Mouse (Mus musculus): Measurements from ENCODE around the gene Klhdc4. TPM values are rescaled to one million over a fixed set of nuclear protein-coding genes. Genes with fewer than 3 reads are reported as not detected.

Klhdc4 gene
- polyA plus RNA-seq, 1 experiment from 2014 or later: 45.9 TPM

DNA sequence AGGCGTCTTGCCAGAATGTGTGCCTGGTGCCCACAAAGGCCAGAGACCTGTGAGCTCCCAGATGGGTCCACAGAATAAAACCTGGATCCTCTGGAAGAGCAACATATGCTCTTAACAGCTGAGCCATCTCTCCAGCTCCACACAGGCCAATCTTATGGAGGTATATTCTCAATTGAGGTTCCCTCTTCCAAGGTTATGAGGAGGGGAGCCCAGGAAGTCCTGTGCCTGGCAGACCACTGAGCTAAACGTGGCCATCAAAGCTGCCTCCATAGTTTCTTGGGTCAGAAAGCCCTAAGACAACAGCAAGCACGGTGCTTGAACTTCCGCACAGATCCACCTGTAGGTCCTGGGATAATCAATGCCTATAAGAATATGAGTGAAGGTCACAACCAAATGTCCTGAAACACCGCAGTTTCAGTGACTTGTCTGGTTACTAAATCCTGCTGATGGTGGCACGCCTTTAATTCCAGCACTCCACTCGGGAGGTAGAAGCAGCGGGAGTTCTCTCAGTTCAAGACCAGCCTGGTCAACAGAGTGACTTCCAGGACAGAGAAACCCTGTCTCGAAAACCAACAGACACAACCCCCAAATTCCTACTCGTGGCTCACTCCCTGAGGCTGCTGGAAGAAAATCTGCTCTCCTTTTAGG is 869 bp downstream of the Klhdc4 start:
- H3K27ac ChIP-seq (ENCODE audit: low read depth, low read length): no peak overlapping the region
- ATAC-seq (ENCODE audit: low FRiP score): no peak
- peak overlapping the region; percentile 52 for H3K4me2 ChIP-seq (replicated peaks; ENCODE audit: low read depth, low read length)
- 34% methylated on average over 10 of the region's 10 CpGs for WGBS
- peak overlapping the region; percentile 82 for H3K4me3 ChIP-seq (ENCODE audit: low read depth, low read length)
- no peak for DNase-seq (ENCODE audit: low spot score)
- H3K4me1 ChIP-seq (replicated peaks; ENCODE audit: control insufficient read depth, insufficient read depth, low read length): peaks cover 5% of the 10 kb centered on the region; the same call in 1 of the 2 replicates
- H3K9me3 ChIP-seq (ENCODE audit: control insufficient read depth, low read length): no peaks in the 10 kb centered on the region
- no peaks in the 10 kb centered on the region for H3K27me3 ChIP-seq (ENCODE audit: control insufficient read depth, insufficient read depth, low read length)
- H3K36me3 ChIP-seq (ENCODE audit: control insufficient read depth, insufficient read depth, low read length): no peaks in the 10 kb centered on the region
- H3K9ac ChIP-seq (ENCODE audit: low read depth, low read length): peak overlapping the region; percentile 87

DNA sequence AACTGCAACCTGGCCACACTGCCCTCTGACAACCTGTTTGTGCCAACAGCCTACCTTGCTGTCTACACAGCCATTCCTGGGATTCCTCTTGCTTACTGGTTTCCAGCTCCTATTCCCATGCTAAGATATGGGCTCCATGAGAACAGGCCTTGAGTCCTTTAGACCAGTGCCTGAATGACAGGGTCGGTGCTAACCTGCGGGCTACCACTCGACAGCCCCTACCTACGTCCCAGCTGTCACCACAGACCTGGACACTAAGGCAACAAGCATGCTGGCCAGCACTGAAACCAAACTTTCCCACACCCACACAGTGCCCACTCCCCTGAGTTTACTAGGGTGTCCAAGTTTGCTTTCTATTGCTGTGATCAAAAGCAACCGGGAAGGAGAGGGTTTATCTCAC is 1.6 kb downstream of the Klhdc4 start:
- no peak for DNase-seq (ENCODE audit: low spot score)
- no peaks in the 10 kb centered on the region for H3K36me3 ChIP-seq (ENCODE audit: control insufficient read depth, insufficient read depth, low read length)
- no peak for ATAC-seq (ENCODE audit: low FRiP score)
- no peaks in the 10 kb centered on the region for H3K9me3 ChIP-seq (ENCODE audit: control insufficient read depth, low read length)
- no peak overlapping the region for H3K27ac ChIP-seq (ENCODE audit: low read depth, low read length)
- H3K9ac ChIP-seq (ENCODE audit: low read depth, low read length): no peak overlapping the region
- no peaks in the 10 kb centered on the region for H3K27me3 ChIP-seq (ENCODE audit: control insufficient read depth, insufficient read depth, low read length)
- 94% methylated on average over 5 of the region's 5 CpGs for WGBS
- no peak overlapping the region for H3K4me2 ChIP-seq (replicated peaks; ENCODE audit: low read depth, low read length)
- H3K4me1 ChIP-seq (replicated peaks; ENCODE audit: control insufficient read depth, insufficient read depth, low read length): peaks cover 5% of the 10 kb centered on the region; the same call in 1 of the 2 replicates
- H3K4me3 ChIP-seq (ENCODE audit: low read depth, low read length): no peak overlapping the region

- H3K4me2 ChIP-seq (replicated peaks; ENCODE audit: low read depth, low read length): no peak overlapping the region
- ATAC-seq (ENCODE audit: low FRiP score) (no peak), DNase-seq (ENCODE audit: low spot score) (no peak)
- H3K9me3 ChIP-seq (ENCODE audit: control insufficient read depth, low read length): no peaks in the 10 kb centered on the region
- H3K4me3 ChIP-seq (ENCODE audit: low read depth, low read length): no peak overlapping the region
- H3K27me3 ChIP-seq (ENCODE audit: control insufficient read depth, insufficient read depth, low read length): no peaks in the 10 kb centered on the region
- no peak overlapping the region for H3K9ac ChIP-seq (ENCODE audit: low read depth, low read length)
- 92% methylated on average over 7 of the region's 9 CpGs for WGBS
- H3K4me1 ChIP-seq (replicated peaks; ENCODE audit: control insufficient read depth, insufficient read depth, low read length): no peaks in the 10 kb centered on the region
- H3K27ac ChIP-seq (ENCODE audit: low read depth, low read length): no peak overlapping the region
- no peaks in the 10 kb centered on the region for H3K36me3 ChIP-seq (ENCODE audit: control insufficient read depth, insufficient read depth, low read length)
These were observed 7.6 kb downstream of the Klhdc4 start for GRCm38 (mm10) chr8:121821770-121822169.

DNA sequence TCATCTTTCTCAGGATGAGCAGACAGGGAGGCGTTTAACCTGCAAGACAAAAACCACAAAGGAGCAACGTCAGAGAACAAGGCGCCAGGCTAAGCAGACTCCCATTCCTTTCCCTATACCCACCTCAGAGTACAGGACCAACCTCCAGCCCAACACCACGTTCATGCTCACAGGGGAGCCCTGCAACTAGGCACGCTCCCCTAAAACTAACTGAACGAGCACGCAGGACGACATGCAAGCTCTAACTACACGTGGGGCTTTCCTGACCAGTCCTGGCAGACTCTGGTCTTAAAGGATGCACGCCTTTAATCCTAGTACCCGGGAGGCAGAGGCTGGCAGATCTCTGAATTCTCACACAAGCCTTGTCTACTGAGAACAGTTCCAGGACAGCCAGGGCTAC is 8.0 kb downstream of the Klhdc4 start:
- Histone ChIP-seq H3K27me3 (ENCODE audit: control insufficient read depth, insufficient read depth, low read length) (no peaks in the 10 kb centered on the region), H3K4me3 (ENCODE audit: low read depth, low read length) (no peak overlapping the region), H3K27ac (ENCODE audit: low read depth, low read length) (no peak overlapping the region), H3K4me1 (replicated peaks; ENCODE audit: control insufficient read depth, insufficient read depth, low read length) (no peaks in the 10 kb centered on the region), H3K4me2 (replicated peaks; ENCODE audit: low read depth, low read length) (no peak overlapping the region), H3K36me3 (ENCODE audit: control insufficient read depth, insufficient read depth, low read length) (no peaks in the 10 kb centered on the region), H3K9ac (ENCODE audit: low read depth, low read length) (no peak overlapping the region), H3K9me3 (ENCODE audit: control insufficient read depth, low read length) (no peaks in the 10 kb centered on the region)
- WGBS: 89% methylated on average over 11 of the region's 11 CpGs
- DNase-seq (ENCODE audit: low spot score) (no peak), ATAC-seq (ENCODE audit: low FRiP score) (no peak)

DNA sequence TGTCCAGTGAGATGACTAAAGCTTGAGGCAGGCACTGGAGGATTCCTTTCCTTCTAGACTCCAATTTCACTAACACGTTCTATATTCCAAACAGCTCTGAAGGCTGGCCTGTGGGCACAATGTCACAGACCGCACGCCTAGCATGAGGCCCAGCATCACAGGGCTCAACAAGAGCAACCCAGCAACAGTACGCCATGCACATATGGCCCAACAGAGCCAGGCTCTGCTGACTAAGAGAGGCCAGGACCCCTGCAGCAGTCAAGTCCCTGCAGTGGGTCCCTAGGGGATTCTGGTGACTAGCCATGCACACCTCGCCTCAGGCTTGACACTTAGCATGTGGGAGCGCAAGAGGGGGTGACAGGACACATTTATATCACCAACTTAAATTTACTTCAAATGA is 8.5 kb downstream of the Klhdc4 start:
- H3K4me3 ChIP-seq (ENCODE audit: low read depth, low read length): no peak overlapping the region
- DNase-seq (ENCODE audit: low spot score) (no peak), ATAC-seq (ENCODE audit: low FRiP score) (no peak)
- no peaks in the 10 kb centered on the region for H3K9me3 ChIP-seq (ENCODE audit: control insufficient read depth, low read length)
- H3K4me2 ChIP-seq (replicated peaks; ENCODE audit: low read depth, low read length): no peak overlapping the region
- H3K4me1 ChIP-seq (replicated peaks; ENCODE audit: control insufficient read depth, insufficient read depth, low read length): no peaks in the 10 kb centered on the region
- no peaks in the 10 kb centered on the region for H3K27me3 ChIP-seq (ENCODE audit: control insufficient read depth, insufficient read depth, low read length)
- 86% methylated on average over 6 of the region's 6 CpGs for WGBS
- H3K36me3 ChIP-seq (ENCODE audit: control insufficient read depth, insufficient read depth, low read length): no peaks in the 10 kb centered on the region
- H3K9ac ChIP-seq (ENCODE audit: low read depth, low read length): no peak overlapping the region
- no peak overlapping the region for H3K27ac ChIP-seq (ENCODE audit: low read depth, low read length)

- DNase-seq (ENCODE audit: low spot score) (no peak), ATAC-seq (ENCODE audit: low FRiP score) (no peak)
- Histone ChIP-seq H3K9ac (ENCODE audit: low read depth, low read length) (no peak overlapping the region), H3K9me3 (ENCODE audit: control insufficient read depth, low read length) (no peaks in the 10 kb centered on the region), H3K4me3 (ENCODE audit: low read depth, low read length) (no peak overlapping the region), H3K36me3 (ENCODE audit: control insufficient read depth, insufficient read depth, low read length) (no peaks in the 10 kb centered on the region), H3K4me1 (replicated peaks; ENCODE audit: control insufficient read depth, insufficient read depth, low read length) (no peaks in the 10 kb centered on the region), H3K27ac (ENCODE audit: low read depth, low read length) (no peak overlapping the region), H3K27me3 (ENCODE audit: control insufficient read depth, insufficient read depth, low read length) (no peaks in the 10 kb centered on the region), H3K4me2 (replicated peaks; ENCODE audit: low read depth, low read length) (no peak overlapping the region)
- 85% methylated on average over 7 of the region's 7 CpGs for WGBS
These were observed 11.1 kb downstream of the Klhdc4 start for GRCm38 (mm10) chr8:121818226-121818625.

DNA sequence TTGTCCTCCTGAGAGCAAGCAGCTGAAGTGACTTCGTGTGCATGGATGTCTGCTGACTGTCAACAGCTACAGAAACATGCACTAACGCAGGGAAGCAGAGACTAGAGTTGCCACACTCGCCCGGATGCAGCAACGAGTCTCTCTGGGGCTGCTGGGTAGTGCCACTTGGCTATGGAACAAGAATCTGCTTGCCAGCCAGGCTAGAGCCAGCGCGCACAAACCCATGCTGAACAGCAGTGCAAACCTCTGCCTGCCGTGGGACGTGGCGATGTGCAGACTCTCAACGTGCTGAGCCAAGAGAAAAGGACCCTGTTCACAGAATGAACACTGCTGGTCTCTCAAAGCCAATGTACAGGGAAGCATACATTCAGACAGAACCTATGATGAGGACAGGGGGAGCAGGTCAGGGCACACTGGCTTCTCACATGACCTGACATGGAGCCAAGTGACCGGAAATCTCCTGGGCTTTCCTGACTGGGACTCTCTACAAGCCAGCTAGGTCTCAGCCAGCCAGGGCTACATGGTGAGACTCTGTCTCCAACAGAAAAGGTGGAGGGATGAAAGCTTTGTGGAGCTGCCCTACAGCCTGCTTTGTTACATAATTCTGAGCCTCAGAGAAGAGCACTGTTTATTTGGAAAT is 17.3 kb downstream of the Klhdc4 start:
- H3K4me1 ChIP-seq (replicated peaks; ENCODE audit: control insufficient read depth, insufficient read depth, low read length): no peaks in the 10 kb centered on the region
- no peaks in the 10 kb centered on the region for H3K27me3 ChIP-seq (ENCODE audit: control insufficient read depth, insufficient read depth, low read length)
- no peak overlapping the region for H3K4me3 ChIP-seq (ENCODE audit: low read depth, low read length)
- no peak overlapping the region for H3K27ac ChIP-seq (ENCODE audit: low read depth, low read length)
- no peaks in the 10 kb centered on the region for H3K9me3 ChIP-seq (ENCODE audit: control insufficient read depth, low read length)
- H3K36me3 ChIP-seq (ENCODE audit: control insufficient read depth, insufficient read depth, low read length): no peaks in the 10 kb centered on the region
- H3K4me2 ChIP-seq (replicated peaks; ENCODE audit: low read depth, low read length): no peak overlapping the region
- ATAC-seq (ENCODE audit: low FRiP score) (no peak), DNase-seq (ENCODE audit: low spot score) (no peak)
- WGBS: 96% methylated on average over 12 of the region's 12 CpGs
- H3K9ac ChIP-seq (ENCODE audit: low read depth, low read length): no peak overlapping the region

- no peaks in the 10 kb centered on the region for H3K9me3 ChIP-seq (ENCODE audit: control insufficient read depth, low read length)
- WGBS: 96% methylated on average over 3 of the region's 3 CpGs
- no peaks in the 10 kb centered on the region for H3K4me1 ChIP-seq (replicated peaks; ENCODE audit: control insufficient read depth, insufficient read depth, low read length)
- ATAC-seq (ENCODE audit: low FRiP score) (no peak), DNase-seq (ENCODE audit: low spot score) (no peak)
- H3K27ac ChIP-seq (ENCODE audit: low read depth, low read length): no peak overlapping the region
- no peak overlapping the region for H3K4me2 ChIP-seq (replicated peaks; ENCODE audit: low read depth, low read length)
- no peaks in the 10 kb centered on the region for H3K36me3 ChIP-seq (ENCODE audit: control insufficient read depth, insufficient read depth, low read length)
- no peaks in the 10 kb centered on the region for H3K27me3 ChIP-seq (ENCODE audit: control insufficient read depth, insufficient read depth, low read length)
- H3K9ac ChIP-seq (ENCODE audit: low read depth, low read length): no peak overlapping the region
- H3K4me3 ChIP-seq (ENCODE audit: low read depth, low read length): no peak overlapping the region
These were observed 17.9 kb downstream of the Klhdc4 start for GRCm38 (mm10) chr8:121811502-121811901.

GRCm38 (mm10) chr8:121809524-121810155 is 19.7 kb downstream of the Klhdc4 start:
- WGBS: 94% methylated on average over 11 of the region's 11 CpGs
- no peak overlapping the region for H3K27ac ChIP-seq (ENCODE audit: low read depth, low read length)
- H3K4me3 ChIP-seq (ENCODE audit: low read depth, low read length): no peak overlapping the region
- H3K4me2 ChIP-seq (replicated peaks; ENCODE audit: low read depth, low read length): no peak overlapping the region
- H3K4me1 ChIP-seq (replicated peaks; ENCODE audit: control insufficient read depth, insufficient read depth, low read length): no peaks in the 10 kb centered on the region
- H3K36me3 ChIP-seq (ENCODE audit: control insufficient read depth, insufficient read depth, low read length): no peaks in the 10 kb centered on the region
- DNase-seq (ENCODE audit: low spot score) (no peak), ATAC-seq (ENCODE audit: low FRiP score) (no peak)
- no peaks in the 10 kb centered on the region for H3K9me3 ChIP-seq (ENCODE audit: control insufficient read depth, low read length)
- no peaks in the 10 kb centered on the region for H3K27me3 ChIP-seq (ENCODE audit: control insufficient read depth, insufficient read depth, low read length)
- no peak overlapping the region for H3K9ac ChIP-seq (ENCODE audit: low read depth, low read length)

Data from hindbrain, embryonic 11.5 days (tissue).